Mouse (Mus musculus): ENCODE data around the gene Samd13.

The Samd13 gene

DNA sequence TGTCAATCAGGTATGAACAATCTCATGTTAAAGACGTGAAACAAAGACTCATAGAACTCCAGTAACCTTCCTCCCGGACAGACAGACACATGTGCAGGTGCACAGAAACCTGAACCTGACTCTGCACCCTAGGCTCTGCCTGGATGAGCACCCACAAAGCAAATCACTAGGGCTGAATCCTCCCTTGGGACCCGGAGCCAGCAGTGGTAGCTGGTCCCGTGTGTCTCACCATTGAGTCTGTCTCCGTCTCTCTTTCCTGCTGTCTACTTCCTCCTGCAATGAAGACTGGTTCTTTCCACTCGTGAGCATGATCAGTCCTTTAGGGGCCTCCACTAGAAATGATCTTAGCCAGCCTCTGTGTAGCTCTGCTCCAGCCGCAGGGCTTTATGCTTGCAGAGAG is 23.5 kb downstream of the Samd13 start:
- no peak for DNase-seq (ENCODE audit: low spot score)

DNA sequence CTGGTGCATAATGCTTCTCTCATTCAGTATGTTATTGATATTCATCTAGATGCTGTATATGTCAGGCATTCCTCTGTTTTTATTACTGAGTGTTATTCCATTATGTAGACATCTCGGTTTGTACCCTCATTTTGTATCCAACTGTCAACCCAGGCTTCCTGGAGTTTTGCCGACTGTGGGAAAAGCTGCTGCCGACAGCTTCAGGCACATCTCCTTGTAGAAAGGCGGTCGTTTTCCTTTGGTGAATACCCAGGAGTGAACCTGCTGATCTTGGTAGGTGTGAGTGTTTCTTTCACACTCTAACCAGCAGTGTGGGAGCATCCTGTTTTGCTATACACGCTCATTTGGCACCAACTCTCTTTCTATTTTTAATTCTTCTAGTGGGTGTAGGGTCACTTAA is 24.4 kb downstream of the Samd13 start:
- no peak for DNase-seq (ENCODE audit: low spot score)

DNA sequence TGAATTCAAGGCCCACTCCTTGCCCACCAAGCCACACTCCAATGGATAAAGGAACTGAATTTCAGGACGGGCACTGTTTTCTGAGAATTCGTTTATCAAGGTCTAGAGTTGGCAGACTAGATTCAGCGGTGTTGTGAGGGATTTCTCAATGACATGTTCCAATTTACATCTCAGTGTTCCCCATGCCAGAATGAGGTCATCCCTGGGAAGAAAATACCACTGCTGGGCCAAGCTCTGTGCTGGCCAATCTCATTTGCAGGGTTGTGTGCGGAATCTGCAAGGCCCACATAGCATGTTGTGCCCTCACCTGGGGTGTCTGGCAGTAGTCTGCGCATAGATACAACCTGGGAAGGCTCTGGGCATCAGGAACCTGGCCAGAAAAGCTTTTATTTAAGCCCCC is 26.1 kb downstream of the Samd13 start:
- DNase-seq (ENCODE audit: low spot score) = no peak

DNA sequence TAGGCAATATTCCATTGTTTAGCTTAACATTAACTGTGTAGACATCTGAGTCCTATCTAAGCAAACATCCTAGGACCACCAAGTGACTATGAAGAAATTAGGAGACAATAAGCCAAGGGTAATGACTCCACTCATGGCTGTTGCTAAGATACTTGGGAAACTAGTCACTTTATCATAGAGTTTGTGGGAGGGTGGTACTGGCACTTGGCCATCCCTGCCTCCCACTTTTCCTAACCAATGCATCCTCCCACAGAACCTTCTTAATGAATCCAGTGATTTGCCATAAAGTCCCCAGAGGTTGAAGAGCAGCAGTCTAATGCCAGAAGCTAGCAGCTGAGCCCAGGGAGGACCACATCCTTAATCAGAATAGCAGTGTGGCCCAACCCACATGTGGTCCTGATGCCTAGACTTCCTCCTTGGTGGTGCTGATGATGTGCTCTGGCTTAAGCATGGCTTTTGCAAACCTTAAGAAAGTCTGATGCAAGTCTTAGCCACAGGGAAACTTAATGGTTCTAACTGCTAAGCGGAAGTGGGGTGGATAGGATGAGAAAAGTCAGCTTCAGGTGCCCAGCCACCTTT is 27.2 kb downstream of the Samd13 start:
- no peak for DNase-seq (ENCODE audit: low spot score)

DNA sequence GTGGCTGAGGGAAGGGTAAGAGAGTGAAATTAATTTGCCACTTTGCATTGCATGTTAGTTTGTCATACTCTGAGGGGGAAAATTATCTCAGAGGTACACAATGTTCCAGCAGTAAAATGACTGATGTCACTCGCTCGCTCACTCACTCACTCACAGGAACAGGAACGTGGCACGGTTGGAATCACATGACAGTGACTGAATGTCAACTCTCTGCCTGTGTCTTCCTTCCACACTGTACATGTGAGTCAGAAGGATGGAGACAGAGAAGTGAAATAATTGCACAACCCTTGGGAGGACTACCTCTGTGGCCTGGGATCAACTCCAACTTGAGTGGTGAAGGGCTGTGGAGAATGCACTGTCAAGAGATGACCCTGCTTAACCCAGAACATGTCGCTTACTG is 28.0 kb downstream of the Samd13 start:
- DNase-seq (ENCODE audit: low spot score) = no peak

DNA sequence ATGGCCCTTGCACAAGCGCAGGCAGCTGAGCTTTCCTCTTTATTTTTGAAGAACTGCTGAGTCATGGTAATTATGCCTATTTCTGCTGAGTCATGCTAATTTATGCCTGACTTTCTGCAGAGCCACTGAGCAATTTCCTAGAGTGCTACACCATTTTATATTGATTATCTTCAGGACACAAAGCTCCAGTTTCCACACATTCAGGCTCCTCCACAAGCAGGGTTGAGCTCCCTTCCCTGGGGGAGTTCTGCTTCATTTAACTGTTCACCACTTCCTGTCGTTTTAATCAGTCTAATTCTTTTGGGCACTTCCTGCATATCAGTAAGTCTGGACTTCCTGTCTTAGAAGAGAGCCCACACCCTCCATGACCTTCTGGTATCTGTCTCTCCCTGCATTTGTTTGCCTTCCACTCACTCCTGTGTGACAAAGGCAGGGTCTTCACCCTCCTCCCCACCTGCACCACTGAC is 30.2 kb downstream of the Samd13 start:
- no peak for DNase-seq (ENCODE audit: low spot score)

DNA sequence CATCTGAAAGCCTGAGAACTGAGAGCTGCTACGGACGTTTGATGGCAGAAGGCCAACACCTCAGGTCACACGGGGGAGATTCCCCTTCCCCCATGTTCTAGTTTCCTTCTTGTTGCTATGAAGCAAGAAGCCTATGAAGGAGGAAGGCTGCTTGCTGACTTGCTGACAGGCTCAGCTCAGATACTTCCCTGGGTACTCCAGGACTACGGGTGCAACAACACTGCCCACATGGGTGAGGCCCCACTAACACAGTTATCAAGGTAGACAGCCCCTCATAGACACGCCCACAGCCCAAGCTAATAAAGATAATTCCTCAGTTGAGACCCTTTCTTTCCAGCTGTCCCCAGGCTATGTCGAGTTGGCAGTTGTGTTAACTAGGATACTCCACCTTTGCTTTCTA is 31.7 kb downstream of the Samd13 start:
- no peak for DNase-seq (ENCODE audit: low spot score)

DNA sequence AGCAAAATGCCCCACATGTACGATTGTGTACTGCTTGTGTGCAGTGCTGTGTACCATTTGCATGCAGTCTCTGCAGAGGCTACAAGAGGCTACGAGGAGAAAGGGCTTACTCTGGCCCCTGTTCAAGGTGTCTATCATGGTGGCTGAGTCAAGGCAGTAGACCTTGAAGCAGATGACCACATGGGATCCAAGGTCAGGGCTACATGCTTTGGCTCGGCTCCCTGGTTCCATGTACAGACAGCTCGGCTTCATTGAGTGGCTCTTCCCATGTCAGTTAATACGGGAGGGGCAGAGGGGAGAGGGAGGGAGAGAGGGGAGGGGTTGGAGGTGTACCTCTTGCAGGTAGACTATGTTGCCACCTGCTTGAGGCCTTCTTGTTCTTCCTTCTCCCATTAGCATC is 33.0 kb downstream of the Samd13 start:
- no peak for DNase-seq (ENCODE audit: low spot score)

DNA sequence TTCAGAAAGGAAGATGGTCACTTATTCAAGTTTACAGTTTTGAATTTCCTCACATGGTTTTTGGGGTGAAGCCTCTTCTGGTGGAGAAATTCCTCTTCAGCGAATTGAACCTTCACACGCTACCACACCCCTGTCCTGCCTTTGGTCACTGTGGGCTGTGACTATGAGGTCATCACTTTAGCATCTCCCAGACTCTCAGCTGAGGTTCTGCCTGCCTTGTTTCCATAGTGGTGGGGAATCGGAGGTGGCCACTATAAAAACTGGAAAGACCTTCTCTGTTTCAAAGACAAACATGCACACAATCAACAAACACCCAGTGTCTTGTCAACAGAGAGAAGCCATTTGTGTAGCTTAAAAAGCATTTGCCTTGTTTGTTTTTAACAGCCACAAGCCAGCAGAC is 34.2 kb downstream of the Samd13 start, which contains the start of gene 4930503B20Rik:
Gene 4930503B20Rik (minus strand): TSS at position 101 of the 400 bp plus-strand sequence.
- DNase-seq (ENCODE audit: low spot score) = no peak

DNA sequence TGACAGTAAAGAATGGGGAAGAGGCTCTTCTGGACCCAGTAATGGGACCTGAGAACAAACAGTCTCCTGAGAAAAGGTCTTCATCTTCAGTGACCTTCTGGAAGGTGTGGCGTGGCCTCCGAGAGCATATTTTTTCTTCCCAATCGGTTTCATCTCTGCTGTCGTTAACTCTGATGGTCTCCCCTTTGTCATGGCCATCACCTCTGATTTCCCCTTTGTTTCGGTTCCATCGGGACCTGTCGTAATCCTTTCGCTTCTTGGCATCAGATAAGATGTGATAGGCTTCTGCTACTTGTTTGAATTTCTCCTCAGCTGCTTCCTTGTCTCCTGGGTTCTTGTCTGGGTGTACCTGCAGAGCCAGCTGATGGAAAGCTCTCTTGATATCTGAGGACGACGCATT is 34.7 kb downstream of the Samd13 start:
- DNase-seq (ENCODE audit: low spot score) = no peak

DNA sequence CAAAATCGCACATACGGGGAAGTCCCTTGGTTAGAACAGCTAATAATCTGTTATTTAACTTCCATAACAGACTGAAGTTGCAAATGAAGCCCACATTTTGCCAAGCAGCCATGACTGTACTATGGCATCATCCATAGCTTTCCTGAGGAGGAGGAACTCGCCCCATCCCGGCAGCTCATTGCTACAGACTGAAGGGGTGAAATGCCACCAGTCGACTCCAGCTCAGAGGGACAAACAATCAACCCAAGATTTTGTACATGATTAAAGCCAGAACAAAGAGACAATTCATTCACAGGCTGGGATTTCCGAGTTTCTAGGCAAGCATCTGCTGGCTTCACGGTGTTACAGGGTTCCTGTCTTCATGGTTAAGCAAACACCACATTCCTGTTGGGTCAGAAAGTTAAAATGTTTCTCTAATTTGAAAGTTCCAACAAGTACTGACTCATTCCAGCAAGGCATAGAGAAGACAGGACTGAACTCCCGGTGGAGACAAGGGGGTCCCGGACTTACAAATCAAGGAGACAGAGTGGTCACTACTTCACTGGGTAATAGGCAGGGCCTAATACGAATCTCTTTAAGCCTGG is 36.0 kb downstream of the Samd13 start:
- DNase-seq (ENCODE audit: low spot score) = no peak

DNA sequence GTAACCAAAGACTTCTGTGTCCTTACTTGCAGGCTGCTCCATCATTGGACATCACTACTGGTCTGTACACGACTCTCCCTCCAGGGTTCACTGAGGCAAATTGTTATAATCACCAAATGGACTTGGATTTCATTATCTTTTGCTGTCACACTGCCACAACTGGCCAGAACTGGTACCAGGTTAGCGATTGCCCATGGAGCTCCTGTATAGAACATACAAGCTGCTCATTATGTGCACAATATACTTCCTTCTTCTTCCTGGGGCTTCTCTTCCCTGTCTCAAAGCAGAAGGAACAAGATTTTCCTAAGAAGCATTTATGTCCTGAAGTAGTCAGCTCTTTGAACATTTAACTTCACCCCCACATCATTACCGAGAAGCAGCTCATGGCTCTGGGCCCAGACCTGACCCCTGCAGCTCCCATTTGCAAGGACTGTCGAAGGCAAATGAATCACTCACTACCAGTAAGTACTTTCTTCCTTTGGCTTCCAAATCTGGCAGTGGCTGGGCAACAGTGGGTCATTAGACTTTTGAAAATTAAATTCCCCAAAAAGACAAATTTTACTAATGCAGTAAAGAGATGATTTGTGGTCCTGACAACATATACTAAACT is 43.5 kb downstream of the Samd13 start:
- DNase-seq (ENCODE audit: low spot score) = no peak

DNA sequence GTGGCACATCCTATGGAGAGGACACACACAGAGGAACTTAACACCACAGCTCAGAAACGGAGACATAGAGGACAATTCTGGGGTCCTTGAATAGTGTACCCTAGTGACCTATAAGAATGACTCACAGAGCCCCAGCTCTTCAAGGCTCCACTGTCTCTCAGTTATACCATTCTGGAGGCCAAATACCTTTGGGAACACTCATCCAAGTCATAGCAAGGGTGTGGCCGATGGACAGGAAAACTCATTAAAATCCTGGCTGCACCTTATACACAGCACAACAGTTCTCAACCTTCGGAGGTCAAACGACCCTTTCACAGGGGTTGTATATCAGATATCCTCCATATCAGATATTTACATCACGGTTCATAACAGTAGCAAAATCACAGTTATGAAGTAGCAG is 52.9 kb downstream of the Samd13 start:
- DNase-seq (ENCODE audit: low spot score) = no peak

DNA sequence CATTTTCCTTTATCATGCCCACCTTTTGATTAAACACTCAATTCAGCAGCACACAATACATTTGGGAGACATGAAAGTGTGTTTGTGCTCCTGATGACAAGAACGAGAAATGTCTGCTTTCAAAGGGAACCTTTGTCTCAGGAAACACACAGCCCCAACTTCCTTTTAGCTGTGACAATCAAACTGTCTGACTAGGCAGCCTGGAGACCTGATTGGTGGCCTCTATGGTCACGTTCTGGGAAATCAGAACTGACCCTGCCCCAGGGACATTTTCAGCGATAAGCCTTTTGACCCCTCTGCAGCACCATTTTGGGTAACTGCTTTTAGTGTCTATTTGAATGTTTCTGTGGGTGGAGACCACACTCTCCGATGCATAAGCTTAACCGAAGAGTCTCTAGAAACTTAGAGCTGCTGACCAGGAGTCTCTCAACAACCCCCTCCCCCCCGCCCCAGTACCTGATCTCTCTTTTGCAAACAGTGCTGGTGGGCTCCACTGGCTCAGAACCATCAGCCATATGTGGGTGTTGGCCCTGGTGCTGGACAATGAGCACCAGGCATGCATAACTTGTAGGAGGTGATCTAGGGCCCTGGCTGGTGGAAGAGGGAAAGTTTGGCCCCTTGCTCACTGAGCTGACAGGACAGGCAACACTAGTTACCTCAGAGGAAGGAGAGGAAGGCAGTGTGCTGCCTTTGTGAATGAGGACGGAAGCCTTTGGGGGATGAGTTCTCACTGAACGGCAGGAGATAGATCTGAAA is 57.0 kb downstream of the Samd13 start:
- DNase-seq (ENCODE audit: low spot score) = no peak

DNA sequence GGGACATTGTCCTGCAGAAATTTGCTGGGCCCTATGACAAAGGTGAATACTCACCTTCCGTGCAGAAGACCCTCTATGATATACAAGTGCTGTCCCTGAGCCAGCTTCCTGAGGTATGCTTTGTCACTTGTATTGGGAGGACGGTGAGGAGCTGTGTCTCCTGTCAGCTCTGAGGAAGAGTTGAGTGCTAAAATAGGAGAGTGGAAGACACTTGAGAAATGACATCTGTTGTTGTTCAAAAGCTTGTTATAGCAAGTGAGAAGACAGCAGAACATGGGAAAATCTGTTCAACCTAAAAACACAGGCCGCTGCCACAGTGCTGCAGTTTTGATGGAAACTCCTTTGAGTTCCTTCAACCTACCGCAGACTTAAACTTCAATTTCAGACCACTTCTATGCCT is 59.6 kb downstream of the Samd13 start:
- DNase-seq (ENCODE audit: low spot score) = no peak

DNA sequence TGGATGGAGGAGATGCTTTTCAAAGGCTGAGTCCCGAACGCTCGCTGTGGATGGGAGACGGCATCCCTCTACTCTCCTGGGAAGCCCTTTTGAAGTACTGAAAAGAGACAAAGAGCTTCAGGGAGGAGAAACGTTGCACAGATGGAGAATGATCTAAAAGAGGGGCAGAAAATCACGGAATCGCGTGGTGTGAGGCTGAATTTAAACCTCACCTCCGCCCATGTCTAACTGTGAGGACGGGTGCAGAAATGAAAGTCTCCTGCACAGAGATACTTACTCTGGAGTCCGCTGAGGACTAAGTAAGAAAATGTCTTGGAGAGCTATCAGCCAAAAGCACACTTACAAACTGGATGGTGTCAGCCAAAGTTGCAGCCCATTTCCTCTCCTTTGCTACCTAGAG is 63.4 kb downstream of the Samd13 start:
- no peak for DNase-seq (ENCODE audit: low spot score)

DNA sequence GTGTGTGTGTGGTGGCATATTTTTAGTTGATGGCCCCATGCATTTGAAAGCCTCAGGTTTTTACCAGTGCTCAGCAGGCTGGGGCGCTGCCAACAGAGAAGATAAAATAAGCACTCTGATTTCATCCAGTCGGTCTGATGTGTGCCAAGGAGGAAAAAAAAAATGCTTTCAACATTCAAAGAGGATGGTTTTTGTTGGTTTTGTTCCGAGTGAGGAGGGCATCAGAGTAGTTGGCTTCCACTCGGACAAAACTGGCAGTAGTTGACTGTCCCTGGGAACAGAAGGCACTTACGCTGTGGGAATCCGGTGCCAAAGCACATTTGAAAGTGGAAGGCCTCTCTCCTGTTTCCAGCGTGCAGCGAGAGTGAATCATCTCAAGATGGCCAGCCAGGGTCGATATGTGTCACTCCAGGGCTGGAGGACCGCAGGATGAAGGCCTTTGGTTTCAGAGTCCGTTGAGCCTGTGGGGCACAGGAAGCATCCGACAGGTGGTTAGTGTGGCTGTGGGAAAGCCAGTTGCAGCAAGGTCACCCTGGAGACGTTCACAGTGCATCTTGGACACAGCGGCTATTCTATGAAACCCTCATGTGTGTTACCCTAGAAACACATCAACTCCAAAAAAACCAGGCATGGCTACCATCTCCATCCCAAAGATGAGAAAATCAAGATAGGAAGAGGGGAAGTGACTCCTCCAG is 64.7 kb downstream of the Samd13 start:
- DNase-seq (ENCODE audit: low spot score) = no peak

DNA sequence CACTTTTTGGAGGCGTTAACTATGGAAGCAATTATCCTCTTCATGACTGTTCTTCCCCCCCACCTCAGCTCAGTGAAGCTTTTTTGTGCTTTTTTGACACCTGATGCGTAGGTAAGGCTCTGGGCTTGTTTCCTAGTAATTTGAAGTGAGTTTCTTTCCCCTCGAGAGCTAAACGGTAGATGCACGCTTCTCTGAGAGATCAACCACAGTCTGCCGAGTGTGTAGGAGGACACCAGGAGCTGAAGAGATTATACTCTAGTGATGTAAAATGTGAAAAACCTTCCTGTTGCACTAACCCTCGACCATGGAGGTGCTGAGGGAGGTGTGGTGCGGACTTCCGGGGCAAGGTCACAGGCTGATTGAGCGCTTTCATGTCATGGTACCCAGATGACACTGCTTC is 65.3 kb downstream of the Samd13 start:
- DNase-seq (ENCODE audit: low spot score) = no peak

DNA sequence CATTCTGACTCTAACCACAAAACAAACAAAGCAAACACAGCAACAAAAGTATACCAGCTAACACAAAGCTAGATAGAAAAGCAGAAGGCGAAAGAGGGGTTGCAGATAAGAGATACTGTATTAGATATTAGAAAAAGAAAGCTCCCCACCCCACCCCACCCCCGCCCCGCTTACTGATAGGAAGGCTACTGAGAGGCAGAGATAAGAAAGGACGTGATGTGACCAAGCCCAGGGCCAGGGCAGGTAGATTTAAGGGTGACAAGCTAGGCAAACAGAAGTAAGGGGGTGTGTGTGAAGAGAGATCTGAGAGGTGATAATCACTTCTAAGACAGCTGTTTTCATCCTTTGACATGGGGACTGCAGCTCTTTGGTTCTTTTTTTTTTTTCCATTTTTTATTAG is 67.0 kb downstream of the Samd13 start:
- no peak for DNase-seq (ENCODE audit: low spot score)

DNA sequence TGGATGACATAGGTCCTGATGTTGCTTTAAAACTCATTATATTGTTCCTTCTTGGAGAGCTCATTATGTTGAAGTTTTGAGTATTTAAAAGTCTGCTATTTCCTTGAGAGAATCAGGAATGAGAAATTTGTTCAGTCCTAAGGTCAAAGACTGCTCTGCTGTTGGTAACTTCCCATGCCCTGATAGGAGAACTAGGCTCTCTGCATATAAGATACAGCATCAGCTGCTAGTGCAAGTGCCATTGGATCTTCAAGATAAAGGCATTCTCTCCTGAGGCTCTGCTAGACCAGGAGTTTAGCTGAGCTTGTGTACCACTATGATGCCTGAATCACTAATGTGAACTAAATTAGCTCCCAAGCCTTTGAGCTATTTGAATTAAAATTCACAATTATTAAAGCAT is 67.4 kb downstream of the Samd13 start:
- no peak for DNase-seq (ENCODE audit: low spot score)

DNA sequence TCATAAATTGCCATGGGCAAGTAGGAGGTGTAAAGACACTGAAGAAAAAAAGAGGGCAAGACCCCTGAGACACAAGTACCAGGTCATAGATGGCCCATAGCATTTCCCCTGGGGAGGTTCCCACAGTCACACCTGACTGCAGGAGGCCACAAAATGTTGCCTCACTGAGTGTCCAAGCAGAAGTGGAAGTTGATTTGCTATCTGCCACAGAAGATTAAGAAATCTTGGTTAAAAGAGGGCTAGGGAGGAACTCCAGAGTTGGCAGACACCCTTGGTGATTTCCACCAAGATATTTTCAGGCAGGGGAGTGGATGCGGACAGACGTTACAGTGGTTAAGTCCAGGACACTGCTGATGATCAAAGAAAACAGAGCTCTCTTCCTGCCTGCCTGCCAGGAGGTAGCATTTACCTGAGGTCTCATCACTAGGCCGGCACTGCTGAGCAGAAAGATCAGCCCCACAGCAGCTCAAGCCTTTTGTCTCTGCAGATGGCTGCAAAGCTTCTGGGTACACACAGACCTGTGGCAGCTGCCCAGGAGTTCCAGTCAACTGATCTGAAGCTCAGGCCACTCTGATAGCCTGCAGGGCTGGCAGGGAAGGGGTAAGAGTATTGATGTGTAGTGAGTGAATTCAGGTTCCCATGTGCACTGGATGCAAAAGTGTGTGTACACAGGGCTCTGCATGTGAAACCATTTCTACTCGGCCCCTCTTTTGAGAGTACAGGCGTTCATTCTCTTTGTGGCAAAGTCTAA is 68.7 kb downstream of the Samd13 start:
- DNase-seq (ENCODE audit: low spot score) = no peak

DNA sequence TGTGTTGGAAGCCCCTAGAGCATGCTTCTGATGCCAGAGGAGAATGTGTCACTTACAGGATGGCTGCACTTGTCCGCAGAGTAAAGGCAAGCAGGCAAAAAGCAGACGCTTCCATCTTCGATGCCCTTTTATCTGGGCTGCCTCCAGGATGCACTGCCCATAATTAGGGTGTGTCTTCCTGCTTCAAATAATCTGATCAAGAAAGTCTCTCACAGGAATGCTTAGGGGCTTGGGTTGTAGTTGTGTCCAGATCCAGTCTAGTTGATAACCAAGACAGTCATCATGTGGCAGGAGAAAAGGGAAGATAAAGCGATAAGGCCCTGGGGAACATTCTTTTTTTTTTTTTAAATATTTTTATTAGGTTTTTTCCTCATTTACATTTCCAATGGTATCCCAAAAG is 69.9 kb downstream of the Samd13 start, which contains the start of gene Dnase2b:
Gene Dnase2b (minus strand): TSS at position 101 of the 400 bp plus-strand sequence.
- DNase-seq (ENCODE audit: low spot score) = no peak
